Comparison of ENCODE assay signal across 12 mouse cellular contexts in the genomic region with DNA sequence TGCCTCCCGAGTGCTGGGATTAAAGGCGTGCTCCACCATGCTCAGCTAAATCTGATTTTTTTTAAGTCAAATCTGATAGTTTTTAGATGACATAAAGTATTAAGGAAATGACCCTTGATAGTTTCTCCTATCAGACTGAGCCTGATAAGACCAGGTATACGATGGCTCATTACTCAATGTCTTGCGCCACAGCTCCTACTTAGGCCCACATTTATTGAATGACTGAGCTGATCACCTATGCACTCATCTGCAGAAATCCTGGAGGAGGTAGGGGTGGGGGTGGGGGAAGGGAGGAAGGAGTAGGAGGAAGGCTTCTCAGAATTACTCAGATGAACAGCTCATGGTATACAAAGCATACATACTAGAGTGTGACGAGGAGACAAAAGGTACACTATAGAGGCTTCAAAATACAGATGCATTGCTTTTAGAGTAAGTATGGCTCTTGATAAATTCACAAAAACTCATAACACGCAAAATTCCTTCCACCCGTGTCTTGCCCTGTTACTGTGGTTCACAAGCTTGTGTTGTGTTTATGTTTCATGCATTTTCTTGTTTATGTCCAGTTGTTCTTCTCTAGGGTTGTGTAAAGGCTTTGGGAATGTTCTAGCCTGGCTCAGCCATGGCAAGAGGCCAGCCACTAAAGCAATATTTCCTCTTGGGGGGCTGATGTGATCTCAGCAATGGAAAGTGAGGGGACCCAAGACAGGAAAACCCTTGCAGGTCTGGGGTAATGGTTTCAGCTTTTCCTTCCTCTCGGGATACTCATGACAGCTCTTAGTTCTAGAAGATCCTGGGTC. TPM values are rescaled to one million over a fixed set of nuclear protein-coding genes. Genes with fewer than 3 reads are reported as not detected.
"Had no signal": no experiment of that assay in that cellular context is flagged by ENCODE, and none has a peak within 500 bp of the region (broad histone marks: within the 10 kb centered on the region; RNA-seq: fewer than 3 reads in every experiment).

No protein-coding gene starts in this region.

- H3K27me3 ChIP-seq: midbrain, embryonic 13.5 days had no signal

- H3K9ac ChIP-seq: liver, embryonic 14.5 days; midbrain, embryonic 13.5 days had no signal

- H3K4me3 ChIP-seq: left cerebral cortex, adult 2 months; limb, embryonic 10.5 days; midbrain, embryonic 13.5 days had no signal

- H3K4me1 ChIP-seq: midbrain, embryonic 13.5 days had no signal

- H3K9me3 ChIP-seq: limb, embryonic 10.5 days had no signal

- ATAC-seq: midbrain, embryonic 13.5 days had no signal

- H3K27ac ChIP-seq: left cerebral cortex, adult 2 months; limb, embryonic 10.5 days; liver, embryonic 14.5 days; midbrain, embryonic 13.5 days had no signal

- DNase-seq: kidney, adult 18-20 months; kidney, postnatal 25 days; lung, adult 2 months; lung, postnatal 14 days; right cerebral cortex, postnatal 4 days; thymus, adult 18-20 months; thymus, postnatal 14 days had no signal

- H3K36me3 ChIP-seq: limb, embryonic 10.5 days; midbrain, embryonic 13.5 days had no signal

- H3K4me2 ChIP-seq: midbrain, embryonic 13.5 days had no signal

RNA-seq across cellular contexts. Expression of gene Adm, which starts 19.3 kb away (rescaled TPM):
- total RNA-seq: megakaryocyte progenitor cell, adult 5-6 weeks had no signal
